Mouse (Mus musculus) liver, embryonic 11.5 days (tissue): ENCODE data around the gene Pkn3. TPM values are rescaled to one million over a fixed set of nuclear protein-coding genes. Genes with fewer than 3 reads are reported as not detected.
"Not testable (repeated sequence)": the region's sequence is repeated elsewhere in the genome, so short reads cannot be mapped to it uniquely, and the experiment has no call there.

Source experiments
- ATAC-seq: fragments of 200-750 bp; cut with Nextera tagmentation; replicated peaks from 2 replicates; pipeline ENCODE4 v1.8.0; 2017; ENCODE audit warnings: moderate number of reproducible peaks, mild to moderate bottlenecking, moderate TSS enrichment, moderate library complexity; ENCODE audit not compliant: low FRiP score
- DNase-seq: peaks from one replicate; pipeline ENCODE4 v3.0.0-alpha.2; 2017; ENCODE audit warnings: low spot score
- H3K27ac ChIP-seq: fragments of 300-500 bp; sonication (generic); 2 replicates; pipeline ENCODE4 v1.5.1; 2014; ENCODE audit warnings: mild to moderate bottlenecking, low read depth, low read length, control low read depth
- H3K27me3 ChIP-seq: fragments of 300-500 bp; sonication (generic); replicated peaks from 2 replicates; pipeline ENCODE4 v1.6.1; 2014; ENCODE audit warnings: low read length, mixed read lengths; ENCODE audit not compliant: control insufficient read depth, insufficient read depth
- H3K36me3 ChIP-seq: fragments of 300-500 bp; sonication (generic); 2 replicates; pipeline ENCODE4 v1.6.1; 2014; ENCODE audit warnings: mild to moderate bottlenecking, low read length, moderate library complexity, mixed read lengths; ENCODE audit not compliant: control insufficient read depth, insufficient read depth
- H3K4me1 ChIP-seq: fragments of 300-500 bp; sonication (generic); replicated peaks from 2 replicates; pipeline ENCODE4 v1.6.1; 2014; ENCODE audit warnings: low read length, mixed read lengths; ENCODE audit not compliant: control insufficient read depth, insufficient read depth
- H3K4me2 ChIP-seq: fragments of 300-500 bp; sonication (generic); 2 replicates; pipeline ENCODE4 v1.6.1; 2014; ENCODE audit warnings: mild to moderate bottlenecking, control low read depth, moderate library complexity
- H3K4me3 ChIP-seq: fragments of 300-500 bp; sonication (generic); 2 replicates; pipeline ENCODE4 v1.5.1; 2014; ENCODE audit warnings: low read depth, low read length, control low read depth
- H3K9ac ChIP-seq: fragments of 300-500 bp; sonication (generic); 2 replicates; pipeline ENCODE4 v1.6.1; 2014; ENCODE audit warnings: low read depth, low read length, control low read depth
- H3K9me3 ChIP-seq: fragments of 300-500 bp; sonication (generic); 2 replicates; pipeline ENCODE4 v1.6.1; 2016; ENCODE audit warnings: low read length, inconsistent platforms, mixed read lengths; ENCODE audit not compliant: control insufficient read depth
- WGBS: fragments of 180-500 bp; shearing (Covaris S2); extraction: QIAGEN DNeasy Blood & Tissue Kit; methylation state at CpG from one replicate; pipeline ENCODE4 v1.1.7; 2014; 5-methylcytosine and 5-hydroxymethylcytosine counted together
- polyA plus RNA-seq: library from polyadenylated mRNA; unstranded; fragments of >200 nt; fragmentation: Nextera tagmentation; extraction: Ambion mirVana; gene quantifications from 2 replicates; pipeline ENCODE4 v1.2.1, GENCODE M21; 2014

Gene Pkn3
- polyA plus RNA-seq, 1 experiment from 2014 or later, result 10.2 TPM

DNA sequence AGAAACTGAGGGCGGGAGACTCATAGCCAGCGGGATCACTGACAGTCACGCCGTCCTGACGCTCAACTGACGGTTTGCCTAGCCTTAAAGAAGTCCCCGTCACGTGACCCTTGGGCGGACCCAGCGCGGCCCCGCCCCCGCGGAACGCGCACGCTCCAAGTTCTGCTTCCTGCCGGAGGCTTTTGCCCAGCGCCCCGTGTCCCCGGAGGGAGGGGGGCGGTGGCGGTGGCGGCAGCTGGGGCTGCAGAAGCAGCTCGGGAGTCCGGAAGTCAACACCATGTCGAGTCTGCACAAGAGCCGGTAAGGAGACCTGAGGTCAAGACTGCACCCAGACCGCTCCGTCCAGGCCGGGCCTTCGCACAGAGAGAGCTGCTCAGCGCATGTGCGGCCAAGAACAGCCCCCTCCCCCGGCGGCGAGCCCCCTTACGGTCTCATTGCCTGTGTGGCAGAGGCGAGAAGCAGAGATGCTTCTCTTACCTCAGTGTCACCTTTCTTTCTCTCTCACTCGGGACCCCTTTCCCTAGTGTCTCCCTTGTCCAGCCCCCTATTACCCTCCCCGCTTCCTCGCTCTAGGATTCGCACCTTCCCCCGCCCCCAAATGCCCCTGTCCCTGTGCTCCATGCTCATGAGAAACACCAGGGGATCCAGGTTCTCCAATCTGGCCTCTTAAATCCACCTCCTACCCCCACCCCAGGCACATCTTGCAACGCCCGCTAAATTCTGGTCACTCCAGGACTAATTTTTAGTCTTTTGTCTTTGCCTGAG is 56.3 kb downstream of the Pkn3 start, which contains the start of gene Tbc1d13:
TSS of gene Tbc1d13 (plus strand) at position 134 of the 765 bp plus-strand sequence.
- Histone ChIP-seq H3K4me3 (peak within 1 kb of the TSS; percentile 80), H3K4me1 (peaks cover 24% of the 10 kb centered on the region), H3K9ac (peak within 1 kb of the TSS; percentile 85), H3K9me3 (no peaks in the 10 kb centered on the region), H3K36me3 (peaks cover 4% of the 10 kb centered on the region; the same call in 1 of the 2 replicates), H3K4me2 (peak within 1 kb of the TSS; percentile 91), H3K27ac (peak within 1 kb of the TSS; percentile 88), H3K27me3 (no peaks in the 10 kb centered on the region)
- DNase-seq (peak; percentile 97), ATAC-seq (peak; percentile 94)
- WGBS, result under 1% methylated on average over 45 of the region's 46 CpGs

DNA sequence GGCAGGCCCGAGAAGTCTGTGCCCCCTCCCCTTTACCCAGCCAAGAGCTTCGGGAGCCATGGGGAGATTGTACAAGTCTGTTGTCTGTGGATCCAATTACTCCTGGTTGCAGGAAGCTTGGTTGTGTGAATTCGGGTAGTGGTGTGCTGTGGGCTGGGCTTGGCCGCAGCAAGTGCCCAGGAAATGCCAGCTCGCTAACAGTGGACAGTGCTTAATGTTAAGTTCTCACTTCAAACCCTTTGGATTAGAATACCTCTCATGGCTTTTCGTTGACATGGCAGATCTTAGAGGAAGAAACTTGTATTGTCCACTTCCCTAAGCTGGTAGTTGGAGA is 56.9 kb downstream of the Pkn3 start:
- Histone ChIP-seq H3K9me3 (no peaks in the 10 kb centered on the region), H3K27ac (no peak overlapping the region), H3K27me3 (no peaks in the 10 kb centered on the region), H3K4me3 (peak overlapping the region; percentile 80), H3K4me2 (peak overlapping the region; percentile 91), H3K36me3 (peaks cover 4% of the 10 kb centered on the region; the same call in 1 of the 2 replicates), H3K4me1 (peaks cover 24% of the 10 kb centered on the region), H3K9ac (peak overlapping the region; percentile 85)
- DNase-seq, result no peak
- no peak for ATAC-seq
- 20% methylated on average over 6 of the region's 6 CpGs for WGBS

DNA sequence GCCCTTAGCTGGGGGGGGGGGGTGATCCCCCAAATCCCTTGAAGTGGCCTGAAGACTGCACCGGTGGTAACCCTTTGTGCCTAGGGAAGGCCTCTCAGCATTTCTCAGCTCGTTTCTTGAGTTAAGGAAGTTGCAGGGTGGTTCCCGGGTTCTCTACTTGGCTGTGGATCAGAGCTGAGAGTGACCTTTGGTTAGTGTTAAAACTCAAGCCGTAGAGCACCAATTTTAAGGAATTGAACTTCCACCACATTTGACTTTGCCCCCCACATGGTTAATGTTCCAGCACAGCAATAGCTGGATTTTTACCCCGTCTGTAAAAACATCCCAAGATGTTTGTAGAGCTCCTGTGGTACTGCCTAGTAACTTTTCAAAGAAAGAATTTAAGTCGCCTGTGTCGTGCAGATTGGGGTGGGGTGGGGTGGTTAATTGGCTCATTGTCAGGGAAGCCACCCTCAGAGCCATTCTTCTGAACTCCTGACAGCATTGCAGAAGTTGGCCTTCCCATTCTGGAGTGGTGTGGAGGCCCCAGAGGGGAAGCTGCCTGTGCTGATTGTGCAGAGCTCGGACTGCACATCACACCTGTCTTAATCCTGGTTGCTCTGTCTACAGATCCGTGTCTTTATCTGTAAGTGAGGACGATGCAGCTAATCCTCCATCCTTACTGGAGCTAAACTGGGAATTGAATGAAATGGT is 57.6 kb downstream of the Pkn3 start:
- Histone ChIP-seq H3K9me3 (no peaks in the 10 kb centered on the region), H3K4me1 (peaks cover 24% of the 10 kb centered on the region), H3K4me3 (peak overlapping the region; percentile 80), H3K27ac (no peak overlapping the region), H3K4me2 (peak overlapping the region; percentile 91), H3K36me3 (peaks cover 6% of the 10 kb centered on the region; the same call in 1 of the 2 replicates), H3K27me3 (no peaks in the 10 kb centered on the region), H3K9ac (peak overlapping the region; percentile 85)
- DNase-seq (no peak), ATAC-seq (no peak)
- 63% methylated on average over 10 of the region's 10 CpGs for WGBS

- ATAC-seq (no peak), DNase-seq (no peak)
- no peak overlapping the region for H3K4me3 ChIP-seq
- peaks cover 9% of the 10 kb centered on the region; the same call in 1 of the 2 replicates for H3K36me3 ChIP-seq
- H3K4me1 ChIP-seq, result peaks cover 24% of the 10 kb centered on the region
- H3K27ac ChIP-seq, result no peak overlapping the region
- no peaks in the 10 kb centered on the region for H3K9me3 ChIP-seq
- H3K9ac ChIP-seq, result no peak overlapping the region
- no peak overlapping the region for H3K4me2 ChIP-seq
- WGBS, result 79% methylated on average over 10 of the region's 10 CpGs
- no peaks in the 10 kb centered on the region for H3K27me3 ChIP-seq
Observed at GRCm38 (mm10) chr2:30136458-30136857, 59.0 kb downstream of the Pkn3 start.

DNA sequence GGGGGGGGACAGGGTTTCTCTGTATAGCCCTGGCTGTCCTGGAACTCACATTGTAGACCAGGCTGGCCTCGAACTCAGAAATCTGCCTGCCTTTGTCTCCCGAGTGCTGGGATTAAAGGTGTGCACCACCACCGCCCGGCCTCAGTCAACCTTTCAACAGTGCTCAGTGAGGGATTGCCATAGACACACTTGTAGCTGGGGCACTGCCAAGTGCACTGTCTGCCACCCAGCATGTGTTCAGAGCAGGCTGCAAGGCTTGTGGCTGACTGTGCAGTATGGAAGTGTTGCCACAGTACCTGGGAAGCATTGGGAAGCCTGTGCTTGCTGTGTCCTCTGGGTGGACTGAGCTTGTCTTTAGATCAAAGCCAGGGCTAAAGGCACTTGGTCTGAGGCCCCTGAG is 62.5 kb downstream of the Pkn3 start:
- not testable (repeated sequence) for H3K27ac ChIP-seq, H3K4me3 ChIP-seq, H3K4me2 ChIP-seq, H3K9ac ChIP-seq, DNase-seq, ATAC-seq, H3K27me3 ChIP-seq, H3K4me1 ChIP-seq, H3K9me3 ChIP-seq
- 92% methylated on average over 4 of the region's 4 CpGs for WGBS
- H3K36me3 ChIP-seq, result peaks cover 27% of the 10 kb centered on the region

Other genes starting within 250 kb of the Pkn3 start
- 49.0 and 54.3 TPM in 2 replicates for gene Cercam, start 208.5 kb upstream of the Pkn3 start, polyA plus RNA-seq
- 81.7 and 83.4 TPM in 2 replicates for gene Odf2, start 188.5 kb upstream of the Pkn3 start, polyA plus RNA-seq
- gene Gle1, start 142.3 kb upstream of the Pkn3 start, polyA plus RNA-seq, result 58.0 and 62.8 TPM in 2 replicates
- 40.4 and 50.2 TPM in 2 replicates for gene Sptan1, start 112.1 kb upstream of the Pkn3 start, polyA plus RNA-seq
- gene Wdr34, start 28.8 kb upstream of the Pkn3 start, polyA plus RNA-seq, result 22.1 and 25.1 TPM in 2 replicates
- gene Set, start 20.3 kb upstream of the Pkn3 start, polyA plus RNA-seq, result 641 and 659 TPM in 2 replicates
- 51.9 and 53.7 TPM in 2 replicates for gene Zdhhc12, start 16.0 kb downstream of the Pkn3 start, polyA plus RNA-seq
- gene Zer1, start 46.9 kb downstream of the Pkn3 start, polyA plus RNA-seq, result 4.7 and 6.2 TPM in 2 replicates
- 6.9 and 9.2 TPM in 2 replicates for gene Tbc1d13, start 56.1 kb downstream of the Pkn3 start, polyA plus RNA-seq
- gene Endog, start 93.8 kb downstream of the Pkn3 start, polyA plus RNA-seq, result 27.1 and 29.1 TPM in 2 replicates
- gene Spout1, start 100.8 kb downstream of the Pkn3 start, polyA plus RNA-seq, result 85.0 and 87.2 TPM in 2 replicates
- 17.7 and 18.2 TPM in 2 replicates for gene Kyat1, start 128.2 kb downstream of the Pkn3 start, polyA plus RNA-seq
- 21.4 and 21.7 TPM in 2 replicates for gene Lrrc8a, start 160.0 kb downstream of the Pkn3 start, polyA plus RNA-seq
- gene Gm28035, start 162.9 kb downstream of the Pkn3 start, polyA plus RNA-seq, result 0.16 and 0.23 TPM in 2 replicates
- 10.5 and 11.7 TPM in 2 replicates for gene Phyhd1, start 188.5 kb downstream of the Pkn3 start, polyA plus RNA-seq
- not detected in 2 replicates for gene Gm28038, start 203.4 kb downstream of the Pkn3 start, polyA plus RNA-seq
- gene Dolk, start 208.7 kb downstream of the Pkn3 start, polyA plus RNA-seq, result 24.2 and 25.6 TPM in 2 replicates
- gene Nup188, start 208.7 kb downstream of the Pkn3 start, polyA plus RNA-seq, result 60.1 and 64.5 TPM in 2 replicates